Mouse (Mus musculus): ENCODE measurements around the gene Il5. TPM values are rescaled to one million over a fixed set of nuclear protein-coding genes. Genes with fewer than 3 reads are reported as not detected.

Il5 gene
- polyA plus RNA-seq, 1 experiment from 2014 or later, result not detected

GRCm38 (mm10) chr11:53772536-53772935, 51.9 kb downstream of the Il5 start:
- Histone ChIP-seq H3K27ac (ENCODE audit: low read length) (no peak overlapping the region), H3K4me1 (replicated peaks; ENCODE audit: control insufficient read depth, insufficient read depth, low read length) (peaks cover 12% of the 10 kb centered on the region), H3K9me3 (ENCODE audit: control insufficient read depth, low read length) (no peaks in the 10 kb centered on the region), H3K36me3 (ENCODE audit: control insufficient read depth, insufficient read depth, low read length) (peaks cover 6% of the 10 kb centered on the region), H3K27me3 (ENCODE audit: control insufficient read depth, insufficient read depth, low read depth, low read length) (no peaks in the 10 kb centered on the region), H3K9ac (ENCODE audit: low read length) (no peak overlapping the region), H3K4me2 (ENCODE audit: low read depth, low read length) (no peak overlapping the region), H3K4me3 (ENCODE audit: low read length) (no peak overlapping the region)
- 74% methylated on average over 9 of the region's 9 CpGs for WGBS
- ATAC-seq (ENCODE audit: low read depth), result no peak

GRCm38 (mm10) chr11:53773087-53773486, 52.5 kb downstream of the Il5 start, which contains the start of gene Gm17334:
TSS of gene Gm17334 (minus strand) at chr11:53773187.
- peaks cover 12% of the 10 kb centered on the region for H3K4me1 ChIP-seq (replicated peaks; ENCODE audit: control insufficient read depth, insufficient read depth, low read length)
- no peaks in the 10 kb centered on the region for H3K27me3 ChIP-seq (ENCODE audit: control insufficient read depth, insufficient read depth, low read depth, low read length)
- H3K4me3 ChIP-seq (ENCODE audit: low read length), result no peak within 1 kb of the TSS
- no peaks in the 10 kb centered on the region for H3K9me3 ChIP-seq (ENCODE audit: control insufficient read depth, low read length)
- H3K9ac ChIP-seq (ENCODE audit: low read length), result no peak within 1 kb of the TSS
- 85% methylated on average over 5 of the region's 5 CpGs for WGBS
- ATAC-seq (ENCODE audit: low read depth), result no peak
- no peak within 1 kb of the TSS for H3K27ac ChIP-seq (ENCODE audit: low read length)
- H3K4me2 ChIP-seq (ENCODE audit: low read depth, low read length), result no peak within 1 kb of the TSS
- H3K36me3 ChIP-seq (ENCODE audit: control insufficient read depth, insufficient read depth, low read length), result peaks cover 6% of the 10 kb centered on the region

GRCm38 (mm10) chr11:53773641-53774360, 53.2 kb downstream of the Il5 start:
- Histone ChIP-seq H3K27me3 (ENCODE audit: control insufficient read depth, insufficient read depth, low read depth, low read length) (no peaks in the 10 kb centered on the region), H3K4me1 (replicated peaks; ENCODE audit: control insufficient read depth, insufficient read depth, low read length) (peaks cover 12% of the 10 kb centered on the region), H3K36me3 (ENCODE audit: control insufficient read depth, insufficient read depth, low read length) (peaks cover 6% of the 10 kb centered on the region), H3K9me3 (ENCODE audit: control insufficient read depth, low read length) (no peaks in the 10 kb centered on the region), H3K4me3 (ENCODE audit: low read length) (no peak overlapping the region), H3K9ac (ENCODE audit: low read length) (no peak overlapping the region), H3K4me2 (ENCODE audit: low read depth, low read length) (no peak overlapping the region), H3K27ac (ENCODE audit: low read length) (no peak overlapping the region)
- ATAC-seq (ENCODE audit: low read depth), result no peak
- 86% methylated on average over 16 of the region's 16 CpGs for whole genome bisulfite sequencing

Small RNA genes lying within 50 kb of the gene (microRNA-seq; reads per million reads assigned to microRNA genes)
- gene Mir7671, result not detected

Other genes with a start within 250 kb of the Il5 start
- not detected in 2 replicates for gene Gm9945, start 240.6 kb upstream of the Il5 start, polyA plus RNA-seq (2015; fragmentation: Nextera tagmentation; extraction: Ambion mirVana)
- gene Sowaha, start 240.5 kb upstream of the Il5 start, polyA plus RNA-seq (2015; fragmentation: Nextera tagmentation; extraction: Ambion mirVana), result 0.13 and 0.25 TPM in 2 replicates
- gene Sept8, start 201.5 kb upstream of the Il5 start, polyA plus RNA-seq (2015; fragmentation: Nextera tagmentation; extraction: Ambion mirVana), result 23.6 and 27.1 TPM in 2 replicates
- gene Kif3a, start 153.4 kb upstream of the Il5 start, polyA plus RNA-seq (2015; fragmentation: Nextera tagmentation; extraction: Ambion mirVana), result 65.9 and 68.8 TPM in 2 replicates
- 1.0 and 1.4 TPM in 2 replicates for gene Il4, start 102.1 kb upstream of the Il5 start, polyA plus RNA-seq (2015; fragmentation: Nextera tagmentation; extraction: Ambion mirVana)
- gene Il13, start 86.1 kb upstream of the Il5 start, polyA plus RNA-seq (2015; fragmentation: Nextera tagmentation; extraction: Ambion mirVana), result not detected in 2 replicates
- gene Rad50, start 13.5 kb upstream of the Il5 start, polyA plus RNA-seq (2015; fragmentation: Nextera tagmentation; extraction: Ambion mirVana), result 29.5 and 33.7 TPM in 2 replicates
- gene Irf1, start 49.2 kb downstream of the Il5 start, polyA plus RNA-seq (2015; fragmentation: Nextera tagmentation; extraction: Ambion mirVana), result 29.7 and 33.9 TPM in 2 replicates
- gene Gm17334, start 52.4 kb downstream of the Il5 start, polyA plus RNA-seq (2015; fragmentation: Nextera tagmentation; extraction: Ambion mirVana), result 0.24 and 0.39 TPM in 2 replicates
- gene Gm12216, start 138.5 kb downstream of the Il5 start, polyA plus RNA-seq (2015; fragmentation: Nextera tagmentation; extraction: Ambion mirVana), result 1.8 and 2.4 TPM in 2 replicates
- 9.1 and 9.7 TPM in 2 replicates for gene Slc22a5, start 170.9 kb downstream of the Il5 start, polyA plus RNA-seq (2015; fragmentation: Nextera tagmentation; extraction: Ambion mirVana)